Mouse (Mus musculus): ENCODE data around the gene Tomm20l. TPM values are rescaled to one million over a fixed set of nuclear protein-coding genes. Genes with fewer than 3 reads are reported as not detected.
"Not testable (repeated sequence)": the region's sequence is repeated elsewhere in the genome, so short reads cannot be mapped to it uniquely, and the experiment has no call there.

The Tomm20l gene
- not detected in 2 replicates for polyA plus RNA-seq (2012; rRNA removed)

DNA sequence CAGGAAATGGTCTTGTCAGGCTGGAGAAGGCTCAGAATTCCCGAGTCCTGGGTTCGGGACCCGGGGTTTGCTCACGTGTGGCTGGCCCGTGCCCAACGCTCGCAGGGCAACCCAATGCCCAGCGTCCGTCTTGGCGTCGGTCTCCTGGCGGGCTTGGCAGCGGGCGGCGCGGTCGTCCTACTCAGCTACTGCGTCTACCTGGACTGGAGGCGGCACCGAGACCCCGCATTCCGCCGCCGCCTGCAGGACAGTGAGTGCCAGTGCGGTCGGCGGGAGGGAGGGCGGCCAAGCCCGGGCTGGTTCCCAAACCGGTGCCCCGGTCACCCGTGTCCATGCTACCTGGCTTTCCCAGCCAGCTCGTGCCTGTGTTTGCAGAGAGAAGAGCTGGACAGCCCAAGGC is at the start of gene Tomm20l:
Gene Tomm20l (plus strand): TSS at position 98 of the 400 bp plus-strand sequence.
- 10% methylated on average over 33 of the region's 33 CpGs for WGBS

DNA sequence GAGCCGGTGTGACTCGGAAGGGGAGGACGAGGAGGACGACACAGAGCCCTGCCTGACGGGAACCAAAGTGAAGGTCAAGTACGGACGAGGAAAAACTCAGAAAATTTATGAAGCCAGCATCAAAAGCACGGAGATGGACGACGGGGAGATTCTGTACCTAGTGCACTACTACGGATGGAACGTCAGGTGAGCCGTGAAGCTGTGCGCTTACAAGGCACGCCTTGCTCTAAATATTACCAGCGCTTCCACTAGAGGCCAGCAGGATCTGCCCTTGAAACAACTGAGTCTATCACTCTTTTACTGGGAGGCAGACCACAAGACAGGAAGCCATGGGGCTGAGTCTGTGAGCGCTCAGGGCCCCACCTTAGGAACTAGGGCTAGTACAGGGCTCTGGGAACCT is 41.4 kb upstream of the Tomm20l start:
- Histone ChIP-seq H3K4me1 (ENCODE audit: control insufficient read depth, insufficient read depth, insufficient read length, low read length) (no peaks in the 10 kb centered on the region), H3K27ac (ENCODE audit: insufficient read depth, low read depth, low read length) (no peak overlapping the region), H3K27me3 (ENCODE audit: control insufficient read depth, insufficient read depth, low read length) (no peaks in the 10 kb centered on the region), H3K4me3 (ENCODE audit: low read depth, low read length) (no peak overlapping the region), H3K36me3 (ENCODE audit: control insufficient read depth, insufficient read depth, low read length) (peaks cover 63% of the 10 kb centered on the region)
- TF ChIP-seq POLR2A (IDR thresholded peaks at IDR 0.05; ENCODE audit: low read depth, low read length): no peak
- TF ChIP-seq CTCF (IDR thresholded peaks at IDR 0.05; ENCODE audit: extremely low read depth, insufficient read length, insufficient replicate concordance, low read depth, low read length): no peak
- 91% methylated on average over 17 of the region's 17 CpGs for WGBS

More for the DNA sequence above, at the start of gene Tomm20l:
- TF ChIP-seq POLR2A (IDR thresholded peaks at IDR 0.05; ENCODE audit: low read depth, low read length): no peak
- TF ChIP-seq CTCF (IDR thresholded peaks at IDR 0.05; ENCODE audit: extremely low read depth, insufficient read length, insufficient replicate concordance, low read depth, low read length): 0 out of 2 replicates have a peak, but pooled peaks have one; percentile 5
- H3K4me3 ChIP-seq (ENCODE audit: low read depth, low read length): peak within 1 kb of the TSS; percentile 46
- no peak within 1 kb of the TSS for H3K27ac ChIP-seq (ENCODE audit: insufficient read depth, low read depth, low read length)
- no peaks in the 10 kb centered on the region for H3K27me3 ChIP-seq (ENCODE audit: control insufficient read depth, insufficient read depth, low read length)
- no peaks in the 10 kb centered on the region for H3K36me3 ChIP-seq (ENCODE audit: control insufficient read depth, insufficient read depth, low read length)
- H3K4me1 ChIP-seq (ENCODE audit: control insufficient read depth, insufficient read depth, insufficient read length, low read length): peaks cover 5% of the 10 kb centered on the region

DNA sequence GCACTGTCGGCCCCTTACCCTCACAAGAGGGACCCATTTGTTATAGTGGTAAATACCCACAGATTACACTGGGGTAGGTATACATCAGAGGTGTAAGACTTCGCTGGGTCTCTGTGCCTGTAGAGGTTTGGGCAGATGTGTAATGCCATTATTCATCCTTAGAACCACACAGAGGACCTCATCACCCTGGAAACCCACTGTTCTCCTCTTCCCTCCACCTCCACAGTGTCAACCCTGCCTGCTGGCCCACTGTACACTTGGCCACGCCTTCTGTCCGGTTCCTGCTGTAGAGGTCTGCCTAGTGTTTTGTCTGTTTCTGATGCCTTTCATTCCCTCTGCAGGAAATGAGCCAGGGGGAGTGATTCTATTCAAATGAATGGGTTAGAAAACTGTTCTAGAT is 39.2 kb upstream of the Tomm20l start:
- H3K4me1 ChIP-seq (ENCODE audit: control insufficient read depth, insufficient read depth, insufficient read length, low read length): no peaks in the 10 kb centered on the region
- no peak for TF ChIP-seq CTCF (IDR thresholded peaks at IDR 0.05; ENCODE audit: extremely low read depth, insufficient read length, insufficient replicate concordance, low read depth, low read length)
- TF ChIP-seq POLR2A (IDR thresholded peaks at IDR 0.05; ENCODE audit: low read depth, low read length): no peak
- 92% methylated on average over 4 of the region's 4 CpGs for WGBS
- peaks cover 69% of the 10 kb centered on the region for H3K36me3 ChIP-seq (ENCODE audit: control insufficient read depth, insufficient read depth, low read length)
- no peak overlapping the region for H3K4me3 ChIP-seq (ENCODE audit: low read depth, low read length)
- no peak overlapping the region for H3K27ac ChIP-seq (ENCODE audit: insufficient read depth, low read depth, low read length)
- H3K27me3 ChIP-seq (ENCODE audit: control insufficient read depth, insufficient read depth, low read length): no peaks in the 10 kb centered on the region

DNA sequence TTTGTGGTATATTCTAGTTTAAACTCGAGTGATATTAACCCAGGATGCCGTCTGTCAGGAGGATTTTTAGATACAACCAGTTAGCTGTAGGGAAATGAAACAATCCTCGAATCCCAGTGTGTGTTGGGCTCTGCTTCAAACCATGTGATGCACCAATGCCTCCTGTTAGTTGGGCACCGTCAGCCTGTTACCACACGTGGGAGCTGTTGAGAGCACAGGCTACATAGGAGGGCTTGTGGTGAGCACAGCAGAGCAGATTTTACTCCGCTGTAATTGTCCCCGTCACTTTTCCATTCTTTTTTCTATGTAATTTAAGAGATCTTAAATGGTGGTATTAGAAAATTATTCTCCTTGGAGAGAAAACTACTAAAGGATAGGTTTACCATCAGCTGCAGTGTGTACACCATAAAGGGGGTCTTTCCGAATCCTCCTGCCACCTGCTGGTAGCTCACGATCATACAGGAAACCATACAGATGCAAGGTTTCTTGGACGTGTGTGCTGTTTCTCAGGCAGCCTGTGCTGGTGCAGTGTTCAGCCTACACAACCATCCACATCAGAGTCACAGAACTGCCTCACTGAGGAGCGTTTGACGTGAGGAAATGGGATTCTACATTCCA is 38.0 kb upstream of the Tomm20l start:
- Histone ChIP-seq H3K27ac (ENCODE audit: insufficient read depth, low read depth, low read length) (no peak overlapping the region), H3K27me3 (ENCODE audit: control insufficient read depth, insufficient read depth, low read length) (no peaks in the 10 kb centered on the region), H3K36me3 (ENCODE audit: control insufficient read depth, insufficient read depth, low read length) (peaks cover 61% of the 10 kb centered on the region), H3K4me3 (ENCODE audit: low read depth, low read length) (no peak overlapping the region), H3K4me1 (ENCODE audit: control insufficient read depth, insufficient read depth, insufficient read length, low read length) (no peaks in the 10 kb centered on the region)
- WGBS: 65% methylated on average over 12 of the region's 12 CpGs
- TF ChIP-seq POLR2A (IDR thresholded peaks at IDR 0.05; ENCODE audit: low read depth, low read length) (no peak), CTCF (IDR thresholded peaks at IDR 0.05; ENCODE audit: extremely low read depth, insufficient read length, insufficient replicate concordance, low read depth, low read length) (peak; percentile 22; the same call in 1 of the 2 replicates)

DNA sequence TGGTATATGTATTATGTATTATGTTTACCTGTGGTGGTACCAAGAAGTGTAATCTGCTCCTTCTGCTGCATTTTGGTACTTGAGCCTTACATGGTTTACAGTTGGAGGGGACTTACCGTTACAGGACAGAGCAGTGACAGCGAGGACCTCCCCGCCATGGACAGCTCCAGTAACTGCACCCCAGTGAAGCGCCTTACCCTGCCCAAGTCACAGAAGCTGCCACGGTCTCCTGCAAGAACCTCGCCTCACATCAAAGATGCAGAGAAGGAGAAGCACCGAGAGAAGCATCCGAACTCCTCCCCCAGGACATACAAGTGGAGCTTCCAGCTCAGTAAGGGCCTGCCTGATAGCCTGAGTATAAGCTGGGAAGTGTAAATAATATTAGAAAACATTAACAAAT is 24.9 kb upstream of the Tomm20l start:
- Histone ChIP-seq H3K4me3 (ENCODE audit: low read depth, low read length) (no peak overlapping the region), H3K27me3 (ENCODE audit: control insufficient read depth, insufficient read depth, low read length) (no peaks in the 10 kb centered on the region), H3K27ac (ENCODE audit: insufficient read depth, low read depth, low read length) (no peak overlapping the region), H3K4me1 (ENCODE audit: control insufficient read depth, insufficient read depth, insufficient read length, low read length) (no peaks in the 10 kb centered on the region), H3K36me3 (ENCODE audit: control insufficient read depth, insufficient read depth, low read length) (peaks cover 19% of the 10 kb centered on the region)
- 93% methylated on average over 8 of the region's 8 CpGs for WGBS
- TF ChIP-seq POLR2A (IDR thresholded peaks at IDR 0.05; ENCODE audit: low read depth, low read length) (no peak), CTCF (IDR thresholded peaks at IDR 0.05; ENCODE audit: extremely low read depth, insufficient read length, insufficient replicate concordance, low read depth, low read length) (no peak)

DNA sequence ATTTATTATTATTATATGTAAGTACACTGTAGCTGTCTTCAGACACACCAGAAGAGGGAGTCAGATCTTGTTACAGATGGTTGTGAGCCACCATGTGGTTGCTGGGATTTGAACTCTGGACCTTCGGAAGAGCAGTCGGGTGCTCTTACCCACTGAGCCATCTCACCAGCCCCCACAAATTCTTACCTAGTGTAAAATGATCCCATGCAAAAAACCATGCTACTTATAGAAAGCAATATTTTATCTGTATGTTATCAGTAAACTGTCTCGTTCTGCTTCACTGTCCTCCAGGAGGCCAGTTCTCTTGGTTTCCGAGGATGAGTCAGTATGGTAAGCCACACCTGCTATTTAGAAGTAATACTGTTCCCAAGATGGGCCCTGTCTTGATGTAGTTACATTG is 7.0 kb upstream of the Tomm20l start:
- not testable (repeated sequence) for H3K36me3 ChIP-seq (ENCODE audit: control insufficient read depth, insufficient read depth, low read length); H3K4me1 ChIP-seq (ENCODE audit: control insufficient read depth, insufficient read depth, insufficient read length, low read length); H3K27me3 ChIP-seq (ENCODE audit: control insufficient read depth, insufficient read depth, low read length); H3K4me3 ChIP-seq (ENCODE audit: low read depth, low read length); H3K27ac ChIP-seq (ENCODE audit: insufficient read depth, low read depth, low read length)
- WGBS: 63% methylated on average over 4 of the region's 4 CpGs

DNA sequence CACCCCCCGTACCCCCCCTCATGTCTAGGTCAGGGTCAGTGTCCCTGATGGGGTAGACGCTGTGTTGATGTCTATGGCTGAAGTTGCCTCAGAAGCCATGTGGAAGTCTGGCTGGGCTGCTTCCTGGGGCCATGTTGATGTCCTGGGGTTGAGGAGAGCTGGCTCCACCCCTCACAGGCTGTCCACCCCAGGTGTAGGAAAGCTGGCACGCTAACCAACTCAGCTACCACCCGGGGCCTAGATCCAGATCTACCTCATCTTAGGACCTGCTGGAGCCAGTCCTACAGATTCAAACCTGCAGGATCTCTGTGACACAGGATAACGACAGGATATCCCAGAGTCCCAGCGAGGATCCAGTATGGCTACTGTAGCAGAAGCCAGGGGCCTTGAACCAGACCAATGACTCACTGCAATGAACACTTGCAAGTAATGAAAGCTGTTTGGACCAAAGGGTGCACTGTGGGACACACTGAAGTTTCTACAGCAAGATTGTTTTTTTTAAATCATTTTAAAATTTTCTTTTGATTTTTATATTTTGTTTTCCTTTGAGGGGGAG is 3.9 kb upstream of the Tomm20l start:
- Histone ChIP-seq H3K27ac (ENCODE audit: insufficient read depth, low read depth, low read length) (no peak overlapping the region), H3K27me3 (ENCODE audit: control insufficient read depth, insufficient read depth, low read length) (no peaks in the 10 kb centered on the region), H3K4me1 (ENCODE audit: control insufficient read depth, insufficient read depth, insufficient read length, low read length) (peaks cover 5% of the 10 kb centered on the region), H3K4me3 (ENCODE audit: low read depth, low read length) (no peak overlapping the region), H3K36me3 (ENCODE audit: control insufficient read depth, insufficient read depth, low read length) (no peaks in the 10 kb centered on the region)
- 90% methylated on average over 6 of the region's 6 CpGs for WGBS
- TF ChIP-seq CTCF (IDR thresholded peaks at IDR 0.05; ENCODE audit: extremely low read depth, insufficient read length, insufficient replicate concordance, low read depth, low read length) (no peak), POLR2A (IDR thresholded peaks at IDR 0.05; ENCODE audit: low read depth, low read length) (no peak)
